9 mouse cellular contexts compared by ENCODE assay signal in genomic region chr9:121995077-121995476, GRCm38 (mm10). TPM values are rescaled to one million over a fixed set of nuclear protein-coding genes. Genes with fewer than 3 reads are reported as not detected.
DNase-seq lines count a peak whose midpoint lies in the region; ATAC-seq and TF ChIP-seq lines count a peak whose summit lies in the region.
"Had no signal": no experiment of that assay in that cellular context is flagged by ENCODE, and none has a peak within 500 bp of the region (broad histone marks: within the 10 kb centered on the region; RNA-seq: fewer than 3 reads in every experiment).

No protein-coding gene starts in this region.

- H3K9me3 ChIP-seq in neural tube, embryonic 11.5 days (ENCODE audit: control insufficient read depth, low read length) = no peaks in the 10 kb centered on the region
- no peaks in the 10 kb centered on the region for H3K9me3 ChIP-seq in limb, embryonic 15.5 days
- H3K9me3 ChIP-seq in stomach, embryonic 16.5 days (replicated peaks; ENCODE audit: control insufficient read depth, low read length) = no peaks in the 10 kb centered on the region

- H3K36me3 ChIP-seq in neural tube, embryonic 11.5 days (ENCODE audit: control insufficient read depth, insufficient read depth, low read length) = no peaks in the 10 kb centered on the region
- 0 out of 2 replicates have a peak, but pooled peaks cover 3% of the 10 kb centered on the region for H3K36me3 ChIP-seq in limb, embryonic 15.5 days
- no peaks in the 10 kb centered on the region for H3K36me3 ChIP-seq in stomach, embryonic 16.5 days (ENCODE audit: control insufficient read depth, insufficient read depth, low read length)

- H3K9ac ChIP-seq in neural tube, embryonic 11.5 days (ENCODE audit: low read length) = peak overlapping the region; percentile 82
- peak overlapping the region; percentile 70 for H3K9ac ChIP-seq in limb, embryonic 15.5 days
- H3K9ac ChIP-seq in stomach, embryonic 16.5 days (ENCODE audit: low read length) = peak overlapping the region; percentile 88

- H3K4me3 ChIP-seq in gastrocnemius, adult 2 months = peak overlapping the region; percentile 97
- H3K4me3 ChIP-seq in neural tube, embryonic 11.5 days (ENCODE audit: low read depth, low read length) = peak overlapping the region; percentile 83
- peak overlapping the region; percentile 95 for H3K4me3 ChIP-seq in limb, embryonic 15.5 days
- peak overlapping the region; percentile 90 for H3K4me3 ChIP-seq in stomach, embryonic 16.5 days (replicated peaks; ENCODE audit: low read length)

- peak overlapping the region; percentile 93 for H3K4me2 ChIP-seq in neural tube, embryonic 11.5 days (ENCODE audit: low read depth)
- H3K4me2 ChIP-seq in limb, embryonic 15.5 days = peak overlapping the region; percentile 96
- peak overlapping the region; percentile 97 for H3K4me2 ChIP-seq in stomach, embryonic 16.5 days (ENCODE audit: low read depth, low read length)

- ATAC-seq in neural tube, embryonic 11.5 days (ENCODE audit: insufficient read depth, low FRiP score, low TSS enrichment) = no peak
- ATAC-seq in limb, embryonic 15.5 days (ENCODE audit: insufficient number of reproducible peaks, low FRiP score, low TSS enrichment, low read depth) = no peak
- no peak; the same call in 1 of the 2 replicates for ATAC-seq in stomach, embryonic 16.5 days (ENCODE audit: insufficient read depth, low FRiP score)

- peak overlapping the region; percentile 87; the same call in 1 of the 2 replicates for H3K27ac ChIP-seq in gastrocnemius, adult 2 months
- H3K27ac ChIP-seq in neural tube, embryonic 11.5 days (ENCODE audit: low read depth, low read length) = no peak overlapping the region
- H3K27ac ChIP-seq in limb, embryonic 15.5 days = no peak overlapping the region
- no peak overlapping the region for H3K27ac ChIP-seq in stomach, embryonic 16.5 days (ENCODE audit: low read length)

- no peak for DNase-seq in gastrocnemius, adult 2 months
- DNase-seq in gastrocnemius, postnatal 10 days = no peak
- DNase-seq in neural tube, embryonic 11.5 days (ENCODE audit: low spot score) = no peak
- no peak for DNase-seq in neural tube, embryonic 10.5 days (ENCODE audit: extremely low spot score, low spot score)
- no peak for DNase-seq in right cerebral cortex, postnatal 4 days
- no peak for DNase-seq in left cerebral cortex, postnatal 25 days (ENCODE audit: low spot score in 2 of 2)

- 0 out of 2 replicates have a peak, but pooled peaks cover 6% of the 10 kb centered on the region for H3K4me1 ChIP-seq in neural tube, embryonic 11.5 days (ENCODE audit: control insufficient read depth, insufficient read depth, low read length)
- peaks cover 7% of the 10 kb centered on the region for H3K4me1 ChIP-seq in limb, embryonic 15.5 days
- peaks cover 4% of the 10 kb centered on the region; the same call in 1 of the 2 replicates for H3K4me1 ChIP-seq in stomach, embryonic 16.5 days (ENCODE audit: control insufficient read depth, insufficient read depth, low read length)

- H3K27me3 ChIP-seq in neural tube, embryonic 11.5 days (ENCODE audit: control insufficient read depth, insufficient read depth, low read length) = no peaks in the 10 kb centered on the region
- no peaks in the 10 kb centered on the region for H3K27me3 ChIP-seq in limb, embryonic 15.5 days
- no peaks in the 10 kb centered on the region for H3K27me3 ChIP-seq in stomach, embryonic 16.5 days (ENCODE audit: control insufficient read depth, insufficient read depth, low read length)

- intact Hi-C loops in gastrocnemius, adult 2 months (cut with DNase I) = no loop called here
- intact Hi-C loops in left cerebral cortex, postnatal 25 days (cut with DNase I) = no loop called here

- WGBS in neural tube, embryonic 11.5 days = 21% methylated on average over 10 of the region's 10 CpGs
- WGBS in limb, embryonic 15.5 days = 13% methylated on average over 10 of the region's 10 CpGs
- 12% methylated on average over 10 of the region's 10 CpGs for WGBS in stomach, embryonic 16.5 days

- no peak for TF ChIP-seq CTCF in gastrocnemius, adult 2 months (IDR thresholded peaks at IDR 0.05)

RNA-seq across cellular contexts. Expression of gene Pomgnt2, which starts 1.8 kb away (rescaled TPM):
- total RNA-seq in gastrocnemius, adult 2 months (2021) = 10 to 100 TPM; 14.9 to 16.7 TPM
- total RNA-seq in gastrocnemius, postnatal 10 days (2021) = 1 to 10 TPM; 6.5 to 7.0 TPM
- polyA plus RNA-seq in neural tube, embryonic 11.5 days (2014; fragmentation: Nextera tagmentation; extraction: Ambion mirVana) = 12.2 and 13.3 TPM in 2 replicates
- polyA plus RNA-seq in limb, embryonic 15.5 days (2015; fragmentation: Nextera tagmentation; extraction: Ambion mirVana) = 20.5 and 20.7 TPM in 2 replicates
- 15.6 and 16.2 TPM in 2 replicates for polyA plus RNA-seq in stomach, embryonic 16.5 days (2015; fragmentation: Nextera tagmentation; extraction: Ambion mirVana)
- 10 to 100 TPM; 34.3 to 43.1 TPM for total RNA-seq in left cerebral cortex, postnatal 25 days (2021)

RNA-seq across cellular contexts. Expression of gene Fam198a, which starts 44.3 kb away (rescaled TPM):
- 1 to 10 TPM in 1 of 2 experiments, under 1 TPM in 1; 0.97 to 1.6 TPM for total RNA-seq in gastrocnemius, adult 2 months (2021)
- total RNA-seq in gastrocnemius, postnatal 10 days (2021) = 1 to 10 TPM; 6.4 to 7.8 TPM
- 0.66 and 0.81 TPM in 2 replicates for polyA plus RNA-seq in neural tube, embryonic 11.5 days (2014; fragmentation: Nextera tagmentation; extraction: Ambion mirVana)
- polyA plus RNA-seq in limb, embryonic 15.5 days (2015; fragmentation: Nextera tagmentation; extraction: Ambion mirVana) = 7.6 and 10.0 TPM in 2 replicates
- 5.8 and 6.7 TPM in 2 replicates for polyA plus RNA-seq in stomach, embryonic 16.5 days (2015; fragmentation: Nextera tagmentation; extraction: Ambion mirVana)
- total RNA-seq in left cerebral cortex, postnatal 25 days (2021) = 1 to 10 TPM; 5.4 to 6.9 TPM
- polyA plus RNA-seq: C2C12 had no signal
